Mouse (Mus musculus): ENCODE results near the gene Pqlc3.

DNA sequence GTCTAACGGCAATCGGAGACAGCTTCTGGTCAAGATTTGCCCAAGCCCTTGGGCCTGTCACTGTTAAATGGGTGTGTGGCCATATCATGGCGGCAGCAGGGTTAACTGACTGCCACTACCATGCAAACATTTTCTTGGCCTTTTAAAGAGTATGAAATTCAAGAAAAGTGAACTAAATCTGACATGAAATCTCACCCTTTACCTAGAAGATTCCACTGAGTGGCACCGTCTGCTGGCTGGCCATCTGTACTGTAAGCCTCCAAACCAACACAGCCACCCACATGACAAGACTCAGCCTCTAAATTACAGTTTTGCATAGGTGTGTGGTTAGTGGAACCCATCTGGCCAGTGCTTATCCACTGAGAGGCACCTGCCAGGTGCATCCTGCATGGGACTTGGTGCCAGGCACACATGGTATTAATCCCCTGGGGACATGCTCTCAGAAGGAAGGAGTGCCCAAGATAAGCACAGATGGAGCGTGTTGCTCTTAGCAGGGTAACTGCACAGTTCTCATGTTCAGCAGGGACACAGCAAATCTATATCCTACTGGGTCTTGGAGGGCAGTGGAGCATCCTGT lies 3.2 kb downstream of the Pqlc3 start:
- no peak for TF ChIP-seq CTCF (IDR thresholded peaks at IDR 0.05; ENCODE audit: extremely low read depth, insufficient read depth, low read length)
- TF ChIP-seq POLR2A (IDR thresholded peaks at IDR 0.05; ENCODE audit: extremely low read depth, insufficient read depth, low read length), result no peak
